Mouse (Mus musculus): ENCODE data around the gene Sfswap. TPM values are rescaled to one million over a fixed set of nuclear protein-coding genes. Genes with fewer than 3 reads are reported as not detected.

The Sfswap gene
- total and polyA plus RNA-seq, 2 experiments from 2014 or later, result 52.1 to 88.2 TPM

GRCm38 (mm10) chr5:129489879-129490278 lies 11.1 kb upstream of the Sfswap start:
- H3K4me2 ChIP-seq (ENCODE audit: low read depth, low read length, poor library complexity, severe bottlenecking), result no peak overlapping the region

GRCm38 (mm10) chr5:129501671-129502070 lies 650 bp downstream of the Sfswap start:
- H3K9me3 ChIP-seq (ENCODE audit: low read length), result no peaks in the 10 kb centered on the region
- H3K4me3 ChIP-seq (ENCODE audit: low read depth, low read length), result peak overlapping the region; percentile 100
- peak overlapping the region; percentile 71 for H3K27ac ChIP-seq (ENCODE audit: low read depth, low read length)
- DNase-seq (ENCODE audit: low spot score) (no peak), ATAC-seq (ENCODE audit: low FRiP score) (no peak)
- peaks cover 10% of the 10 kb centered on the region; the same call in 1 of the 2 replicates for H3K4me1 ChIP-seq (ENCODE audit: insufficient read depth, low read length)
- peaks cover 16% of the 10 kb centered on the region for H3K36me3 ChIP-seq (ENCODE audit: insufficient read depth, low read length)
- no peaks in the 10 kb centered on the region for H3K27me3 ChIP-seq (ENCODE audit: insufficient read depth, low read length)
- under 1% methylated on average over 38 of the region's 44 CpGs for WGBS
- peak overlapping the region; percentile 88 for H3K9ac ChIP-seq (replicated peaks; ENCODE audit: low read length, poor library complexity, severe bottlenecking)
- no peak for TF ChIP-seq CTCF (IDR thresholded peaks at IDR 0.05)
- peak overlapping the region; percentile 98 for H3K4me2 ChIP-seq (ENCODE audit: low read depth, low read length, poor library complexity, severe bottlenecking)

More at GRCm38 (mm10) chr5:129489879-129490278, 11.1 kb upstream of the Sfswap start:
- DNase-seq (ENCODE audit: low spot score), result peak; percentile 36
- H3K4me1 ChIP-seq (ENCODE audit: insufficient read depth, low read length), result no peaks in the 10 kb centered on the region
- 43% methylated on average over 10 of the region's 10 CpGs for WGBS
- H3K9me3 ChIP-seq (ENCODE audit: low read length), result no peaks in the 10 kb centered on the region
- no peak for ATAC-seq (ENCODE audit: low FRiP score)
- no peaks in the 10 kb centered on the region for H3K36me3 ChIP-seq (ENCODE audit: insufficient read depth, low read length)
- H3K9ac ChIP-seq (replicated peaks; ENCODE audit: low read length, poor library complexity, severe bottlenecking), result no peak overlapping the region
- H3K4me3 ChIP-seq (ENCODE audit: low read depth, low read length), result no peak overlapping the region
- no peaks in the 10 kb centered on the region for H3K27me3 ChIP-seq (ENCODE audit: insufficient read depth, low read length)
- TF ChIP-seq CTCF (IDR thresholded peaks at IDR 0.05), result no peak
- no peak overlapping the region for H3K27ac ChIP-seq (ENCODE audit: low read depth, low read length)

GRCm38 (mm10) chr5:129506886-129507285 lies 5.9 kb downstream of the Sfswap start:
- H3K4me1 ChIP-seq (ENCODE audit: insufficient read depth, low read length), result peaks cover 9% of the 10 kb centered on the region; the same call in 1 of the 2 replicates
- 92% methylated on average over 4 of the region's 4 CpGs for WGBS
- H3K27ac ChIP-seq (ENCODE audit: low read depth, low read length), result no peak overlapping the region
- H3K9ac ChIP-seq (replicated peaks; ENCODE audit: low read length, poor library complexity, severe bottlenecking), result no peak overlapping the region
- TF ChIP-seq CTCF (IDR thresholded peaks at IDR 0.05), result no peak
- H3K4me2 ChIP-seq (ENCODE audit: low read depth, low read length, poor library complexity, severe bottlenecking), result no peak overlapping the region
- H3K4me3 ChIP-seq (ENCODE audit: low read depth, low read length), result no peak overlapping the region
- peaks cover 50% of the 10 kb centered on the region for H3K36me3 ChIP-seq (ENCODE audit: insufficient read depth, low read length)
- ATAC-seq (ENCODE audit: low FRiP score) (no peak), DNase-seq (ENCODE audit: low spot score) (no peak)
- H3K27me3 ChIP-seq (ENCODE audit: insufficient read depth, low read length), result no peaks in the 10 kb centered on the region
- H3K9me3 ChIP-seq (ENCODE audit: low read length), result no peaks in the 10 kb centered on the region

GRCm38 (mm10) chr5:129518180-129518579 lies 17.2 kb downstream of the Sfswap start:
- no peak for TF ChIP-seq CTCF (IDR thresholded peaks at IDR 0.05)

GRCm38 (mm10) chr5:129518786-129519185 lies 17.8 kb downstream of the Sfswap start:
- no peak overlapping the region for H3K4me3 ChIP-seq (ENCODE audit: low read depth, low read length)
- ATAC-seq (ENCODE audit: low FRiP score) (no peak), DNase-seq (ENCODE audit: low spot score) (no peak)
- 96% methylated on average over 1 of the region's 1 CpGs for WGBS
- no peak overlapping the region for H3K9ac ChIP-seq (replicated peaks; ENCODE audit: low read length, poor library complexity, severe bottlenecking)
- H3K9me3 ChIP-seq (ENCODE audit: low read length), result no peaks in the 10 kb centered on the region
- H3K27me3 ChIP-seq (ENCODE audit: insufficient read depth, low read length), result no peaks in the 10 kb centered on the region
- TF ChIP-seq CTCF (IDR thresholded peaks at IDR 0.05), result no peak
- H3K4me2 ChIP-seq (ENCODE audit: low read depth, low read length, poor library complexity, severe bottlenecking), result no peak overlapping the region
- no peaks in the 10 kb centered on the region for H3K4me1 ChIP-seq (ENCODE audit: insufficient read depth, low read length)
- no peak overlapping the region for H3K27ac ChIP-seq (ENCODE audit: low read depth, low read length)
- H3K36me3 ChIP-seq (ENCODE audit: insufficient read depth, low read length), result peaks cover 66% of the 10 kb centered on the region

More at GRCm38 (mm10) chr5:129518180-129518579, 17.2 kb downstream of the Sfswap start:
- no peak for DNase-seq (ENCODE audit: low spot score)
- Histone ChIP-seq H3K27ac (ENCODE audit: low read depth, low read length) (no peak overlapping the region), H3K4me1 (ENCODE audit: insufficient read depth, low read length) (no peaks in the 10 kb centered on the region), H3K9me3 (ENCODE audit: low read length) (no peaks in the 10 kb centered on the region), H3K36me3 (ENCODE audit: insufficient read depth, low read length) (peaks cover 72% of the 10 kb centered on the region), H3K4me2 (ENCODE audit: low read depth, low read length, poor library complexity, severe bottlenecking) (no peak overlapping the region), H3K9ac (replicated peaks; ENCODE audit: low read length, poor library complexity, severe bottlenecking) (no peak overlapping the region), H3K27me3 (ENCODE audit: insufficient read depth, low read length) (no peaks in the 10 kb centered on the region), H3K4me3 (ENCODE audit: low read depth, low read length) (no peak overlapping the region)
- 93% methylated on average over 4 of the region's 4 CpGs for WGBS
- ATAC-seq (ENCODE audit: low FRiP score), result no peak

- no peaks in the 10 kb centered on the region for H3K4me1 ChIP-seq (ENCODE audit: insufficient read depth, low read length)
- H3K27me3 ChIP-seq (ENCODE audit: insufficient read depth, low read length), result no peaks in the 10 kb centered on the region
- H3K9ac ChIP-seq (replicated peaks; ENCODE audit: low read length, poor library complexity, severe bottlenecking), result no peak overlapping the region
- DNase-seq (ENCODE audit: low spot score) (no peak), ATAC-seq (ENCODE audit: low FRiP score) (no peak)
- H3K36me3 ChIP-seq (ENCODE audit: insufficient read depth, low read length), result peaks cover 60% of the 10 kb centered on the region
- no peak overlapping the region for H3K27ac ChIP-seq (ENCODE audit: low read depth, low read length)
- H3K4me2 ChIP-seq (ENCODE audit: low read depth, low read length, poor library complexity, severe bottlenecking), result no peak overlapping the region
- 93% methylated on average over 2 of the region's 2 CpGs for WGBS
- no peaks in the 10 kb centered on the region for H3K9me3 ChIP-seq (ENCODE audit: low read length)
- no peak overlapping the region for H3K4me3 ChIP-seq (ENCODE audit: low read depth, low read length)
- TF ChIP-seq CTCF (IDR thresholded peaks at IDR 0.05), result no peak
Measured at GRCm38 (mm10) chr5:129519591-129519990, 18.6 kb downstream of the Sfswap start.
